Mouse (Mus musculus): ENCODE results near the gene 1700023F06Rik. TPM values are rescaled to one million over a fixed set of nuclear protein-coding genes. Genes with fewer than 3 reads are reported as not detected.
"Not testable (repeated sequence)": the region's sequence is repeated elsewhere in the genome, so short reads cannot be mapped to it uniquely, and the experiment has no call there.

1700023F06Rik gene
- polyA plus RNA-seq, 1 experiment from 2014 or later, result 0.56 TPM

- no peak for DNase-seq (ENCODE audit: low spot score)
These were observed 15.1 kb upstream of the 1700023F06Rik start for GRCm38 (mm10) chr11:103223444-103223843.

- DNase-seq (ENCODE audit: low spot score), result not testable (repeated sequence)
These were observed 14.4 kb upstream of the 1700023F06Rik start for GRCm38 (mm10) chr11:103222718-103223117.

- no peak for DNase-seq (ENCODE audit: low spot score)
These were observed 13.1 kb upstream of the 1700023F06Rik start for GRCm38 (mm10) chr11:103221437-103221836.

- no peak for DNase-seq (ENCODE audit: low spot score)
These were observed 11.6 kb upstream of the 1700023F06Rik start for GRCm38 (mm10) chr11:103219995-103220394.

GRCm38 (mm10) chr11:103219259-103219658 lies 10.9 kb upstream of the 1700023F06Rik start:
- DNase-seq (ENCODE audit: low spot score), result no peak

- no peak for DNase-seq (ENCODE audit: low spot score)
These were observed 10.2 kb upstream of the 1700023F06Rik start for GRCm38 (mm10) chr11:103218517-103218901.

- DNase-seq (ENCODE audit: low spot score), result peak; percentile 85
These were observed 9.6 kb upstream of the 1700023F06Rik start, which contains the start of gene Spata32 for GRCm38 (mm10) chr11:103217790-103218516. Gene Spata32 (minus strand): TSS chr11:103218432.

- DNase-seq (ENCODE audit: low spot score), result no peak
These were observed 7.0 kb upstream of the 1700023F06Rik start for GRCm38 (mm10) chr11:103215355-103215754.

- no peak for DNase-seq (ENCODE audit: low spot score)
These were observed 5.4 kb upstream of the 1700023F06Rik start for GRCm38 (mm10) chr11:103213712-103214111.

- no peak for DNase-seq (ENCODE audit: low spot score)
These were observed 1.9 kb upstream of the 1700023F06Rik start for GRCm38 (mm10) chr11:103210291-103210690.

- DNase-seq (ENCODE audit: low spot score), result no peak
These were observed 2.2 kb downstream of the 1700023F06Rik start for GRCm38 (mm10) chr11:103206203-103206602.

GRCm38 (mm10) chr11:103202376-103202775 lies 6.0 kb downstream of the 1700023F06Rik start:
- no peak for DNase-seq (ENCODE audit: low spot score)

- no peak for DNase-seq (ENCODE audit: low spot score)
These were observed 6.7 kb downstream of the 1700023F06Rik start for GRCm38 (mm10) chr11:103201664-103202063.

GRCm38 (mm10) chr11:103198911-103199803 lies 9.2 kb downstream of the 1700023F06Rik start:
- no peak for DNase-seq (ENCODE audit: low spot score)

- DNase-seq (ENCODE audit: low spot score), result no peak
These were observed 10.0 kb downstream of the 1700023F06Rik start for GRCm38 (mm10) chr11:103198339-103198738.

- no peak for DNase-seq (ENCODE audit: low spot score)
These were observed 11.0 kb downstream of the 1700023F06Rik start for GRCm38 (mm10) chr11:103197340-103197739.

GRCm38 (mm10) chr11:103195656-103196055 lies 12.7 kb downstream of the 1700023F06Rik start:
- DNase-seq (ENCODE audit: low spot score), result no peak

- DNase-seq (ENCODE audit: low spot score), result no peak
These were observed 13.1 kb downstream of the 1700023F06Rik start for GRCm38 (mm10) chr11:103195236-103195635.

- DNase-seq (ENCODE audit: low spot score), result no peak
These were observed 14.6 kb downstream of the 1700023F06Rik start for GRCm38 (mm10) chr11:103193825-103194168.

- DNase-seq (ENCODE audit: low spot score), result no peak
These were observed 15.2 kb downstream of the 1700023F06Rik start for GRCm38 (mm10) chr11:103192956-103193824.

GRCm38 (mm10) chr11:103192230-103192955 lies 16.0 kb downstream of the 1700023F06Rik start:
- DNase-seq (ENCODE audit: low spot score), result no peak
